In the genomic region with DNA sequence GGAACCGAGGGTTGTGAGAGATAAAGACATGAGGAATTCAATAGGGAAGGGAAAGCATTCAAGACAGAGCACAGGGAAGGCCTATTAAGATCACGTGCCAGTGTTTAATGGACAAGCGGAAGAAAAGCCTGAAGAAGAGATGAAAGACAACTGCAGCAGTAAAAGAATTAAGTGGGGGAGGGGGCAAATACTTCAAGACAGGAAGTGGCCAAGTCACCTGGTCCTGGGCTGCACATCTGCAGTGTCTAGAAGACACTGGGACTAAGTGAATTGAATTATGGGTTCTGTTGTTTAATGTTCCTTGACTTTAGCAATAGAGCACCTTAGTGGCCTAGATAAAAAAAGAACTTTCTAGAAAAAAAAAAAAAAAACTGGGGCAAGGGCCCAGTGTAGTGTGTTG, we compare ENCODE assay signal across 26 mouse cellular contexts.
DNase-seq lines count a peak whose midpoint lies in the region; ATAC-seq lines count a peak whose summit lies in the region.
"Had no signal": no experiment of that assay in that cellular context is flagged by ENCODE, and none has a peak within 500 bp of the region (broad histone marks: within the 10 kb centered on the region; RNA-seq: fewer than 3 reads in every experiment).

No protein-coding gene starts in this region.

- no peaks in the 10 kb centered on the region for H3K36me3 ChIP-seq in intestine, embryonic 15.5 days
- H3K36me3 ChIP-seq in forebrain, embryonic 13.5 days (ENCODE audit: poor library complexity, severe bottlenecking): no peaks in the 10 kb centered on the region
- H3K36me3 ChIP-seq: forebrain, embryonic 10.5 days; heart, embryonic 12.5 days; heart, embryonic 15.5 days had no signal

- H3K4me1 ChIP-seq in intestine, embryonic 15.5 days (replicated peaks): no peaks in the 10 kb centered on the region
- peaks cover 7% of the 10 kb centered on the region; the same call in 1 of the 2 replicates for H3K4me1 ChIP-seq in forebrain, embryonic 13.5 days
- H3K4me1 ChIP-seq: heart, embryonic 12.5 days had no signal

- DNase-seq in thymus, postnatal 14 days: peak; percentile 14
- no peak for DNase-seq in thymus, postnatal 4 days
- DNase-seq in induced T-regulatory cell, adult 2 months (ENCODE audit: low read depth): peak; percentile 52
- DNase-seq in thymus, postnatal 25 days: peak; percentile 11
- DNase-seq in gastrocnemius, postnatal 14 days: no peak
- DNase-seq: adrenal gland, adult 2 months; adrenal gland, postnatal 14 days; cerebellum, adult 11-12 months; cerebellum, adult 8-10 months; cerebellum, postnatal 14 days; forebrain, postnatal 0 days; gastrocnemius, adult 2 months; gastrocnemius, postnatal 25 days; heart, adult 18-20 months; heart, postnatal 10 days; heart, postnatal 36 days had no signal

- H3K27me3 ChIP-seq in intestine, embryonic 15.5 days (replicated peaks): no peaks in the 10 kb centered on the region
- H3K27me3 ChIP-seq in forebrain, embryonic 13.5 days: 0 out of 2 replicates have a peak, but pooled peaks cover 25% of the 10 kb centered on the region
- H3K27me3 ChIP-seq: heart, embryonic 12.5 days; heart, embryonic 15.5 days had no signal

- 65% methylated on average over 3 of the region's 3 CpGs for WGBS in intestine, embryonic 15.5 days
- WGBS in forebrain, embryonic 13.5 days: 48% methylated on average over 3 of the region's 3 CpGs

- H3K9me3 ChIP-seq in intestine, embryonic 15.5 days: no peaks in the 10 kb centered on the region
- H3K9me3 ChIP-seq in forebrain, embryonic 13.5 days (replicated peaks): no peaks in the 10 kb centered on the region
- H3K9me3 ChIP-seq: forebrain, embryonic 10.5 days; heart, embryonic 12.5 days; heart, embryonic 15.5 days had no signal

- ATAC-seq in CD4-positive, CD25-positive, alpha-beta regulatory T cell, adult 4 months: peak; percentile 79
- no peak for ATAC-seq in intestine, embryonic 15.5 days
- ATAC-seq in forebrain, embryonic 13.5 days: no peak
- ATAC-seq: forebrain, embryonic 14.5 days; forebrain, postnatal 0 days; hindbrain, postnatal 0 days; intestine, embryonic 16.5 days had no signal

- no peak overlapping the region for H3K9ac ChIP-seq in intestine, embryonic 15.5 days
- H3K9ac ChIP-seq in forebrain, embryonic 13.5 days: no peak overlapping the region
- H3K9ac ChIP-seq: forebrain, postnatal 0 days; heart, embryonic 12.5 days; heart, embryonic 15.5 days; hindbrain, embryonic 14.5 days had no signal

- no peak overlapping the region for H3K27ac ChIP-seq in intestine, embryonic 15.5 days
- no peak overlapping the region for H3K27ac ChIP-seq in forebrain, embryonic 13.5 days
- H3K27ac ChIP-seq: forebrain, embryonic 10.5 days; gastrocnemius, adult 2 months; heart, embryonic 15.5 days; hindbrain, embryonic 14.5 days; hindbrain, postnatal 0 days had no signal

- intact Hi-C loops in gastrocnemius, postnatal 14 days (cut with DNase I; ENCODE audit: low total_unique reads): no loop called here

- H3K4me2 ChIP-seq in intestine, embryonic 15.5 days (replicated peaks): no peak overlapping the region
- H3K4me2 ChIP-seq in forebrain, embryonic 13.5 days: no peak overlapping the region
- H3K4me2 ChIP-seq: heart, embryonic 12.5 days; heart, embryonic 15.5 days; hindbrain, embryonic 14.5 days had no signal

- no peak overlapping the region for H3K4me3 ChIP-seq in intestine, embryonic 15.5 days (replicated peaks)
- no peak overlapping the region for H3K4me3 ChIP-seq in forebrain, embryonic 13.5 days
- H3K4me3 ChIP-seq: forebrain, embryonic 10.5 days; gastrocnemius, adult 2 months; heart, embryonic 12.5 days; heart, embryonic 15.5 days had no signal

Comparison
In these comparisons a context has a peak if more than half of its experiments do, and no peak if none do; other contexts are left out.
1. DNase-seq: peak in thymus, postnatal 14 days (single experiment), induced T-regulatory cell, adult 2 months (single experiment) and thymus, postnatal 25 days (single experiment); none in thymus, postnatal 4 days (single experiment) and gastrocnemius, postnatal 14 days (single experiment).